Mouse (Mus musculus) adipose tissue, adult 10 weeks (tissue): ENCODE data around the gene Myh14. TPM values are rescaled to one million over a fixed set of nuclear protein-coding genes. Genes with fewer than 3 reads are reported as not detected.

Experiments
- polyA plus RNA-seq: library from polyadenylated mRNA; stranded (reverse); fragments of 350-450 nt; fragmentation: Illumina TruSeq; extraction: RNeasy Lipid Tissue Mini Kit (QIAGEN cat#74804); gene quantifications from one replicate; pipeline ENCODE4 v1.2.3, GENCODE M21; 2014; ENCODE audit warnings: low read depth, low replicate concordance

Gene Myh14
- 9.1 TPM for polyA plus RNA-seq

DNA sequence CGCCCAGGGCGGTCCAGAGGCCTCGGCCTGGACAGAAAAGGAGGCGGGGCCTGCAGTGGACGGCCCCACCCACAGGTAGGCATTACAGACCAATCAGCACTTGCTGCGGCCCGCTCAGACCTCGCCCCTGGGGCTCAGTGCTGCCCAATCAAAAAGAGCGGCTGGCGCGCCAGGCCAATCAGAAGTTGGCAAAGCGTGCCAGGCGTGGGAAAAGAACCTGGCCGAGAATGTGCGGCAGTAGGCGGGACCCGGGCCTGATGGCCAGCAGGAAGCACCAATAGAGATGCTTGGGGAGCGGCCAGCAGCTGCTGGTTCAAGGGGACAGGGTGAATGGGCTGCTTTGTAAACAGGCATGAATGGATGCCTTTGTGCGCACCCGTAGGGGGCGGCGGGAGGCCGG, at the start of gene Myh14:
TSS of gene Myh14 (minus strand) at position 41 of the 400 bp plus-strand sequence.

DNA sequence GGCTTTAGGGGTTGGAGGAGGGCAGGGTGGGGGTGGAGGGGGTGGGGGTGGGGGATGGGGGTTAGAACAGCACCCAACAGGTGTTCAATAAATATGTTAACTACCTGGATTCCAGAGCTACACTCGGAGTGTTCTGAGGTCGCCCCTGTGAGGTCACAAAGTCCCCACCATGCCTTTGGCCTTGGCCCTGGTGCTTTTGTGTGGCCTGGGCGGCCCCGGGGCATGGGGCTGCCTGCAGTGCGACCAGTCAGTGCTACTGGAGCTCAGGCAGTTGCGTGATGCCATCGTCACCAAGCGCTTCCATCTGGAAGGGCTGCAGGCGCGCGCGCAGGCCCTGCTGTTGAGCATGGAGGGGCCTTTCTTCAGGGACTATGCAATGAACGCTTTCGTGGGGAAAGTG, 37.9 kb upstream of the Myh14 start, which contains the start of gene Izumo2:
TSS of gene Izumo2 (plus strand) at position 169 of the 400 bp plus-strand sequence.

DNA sequence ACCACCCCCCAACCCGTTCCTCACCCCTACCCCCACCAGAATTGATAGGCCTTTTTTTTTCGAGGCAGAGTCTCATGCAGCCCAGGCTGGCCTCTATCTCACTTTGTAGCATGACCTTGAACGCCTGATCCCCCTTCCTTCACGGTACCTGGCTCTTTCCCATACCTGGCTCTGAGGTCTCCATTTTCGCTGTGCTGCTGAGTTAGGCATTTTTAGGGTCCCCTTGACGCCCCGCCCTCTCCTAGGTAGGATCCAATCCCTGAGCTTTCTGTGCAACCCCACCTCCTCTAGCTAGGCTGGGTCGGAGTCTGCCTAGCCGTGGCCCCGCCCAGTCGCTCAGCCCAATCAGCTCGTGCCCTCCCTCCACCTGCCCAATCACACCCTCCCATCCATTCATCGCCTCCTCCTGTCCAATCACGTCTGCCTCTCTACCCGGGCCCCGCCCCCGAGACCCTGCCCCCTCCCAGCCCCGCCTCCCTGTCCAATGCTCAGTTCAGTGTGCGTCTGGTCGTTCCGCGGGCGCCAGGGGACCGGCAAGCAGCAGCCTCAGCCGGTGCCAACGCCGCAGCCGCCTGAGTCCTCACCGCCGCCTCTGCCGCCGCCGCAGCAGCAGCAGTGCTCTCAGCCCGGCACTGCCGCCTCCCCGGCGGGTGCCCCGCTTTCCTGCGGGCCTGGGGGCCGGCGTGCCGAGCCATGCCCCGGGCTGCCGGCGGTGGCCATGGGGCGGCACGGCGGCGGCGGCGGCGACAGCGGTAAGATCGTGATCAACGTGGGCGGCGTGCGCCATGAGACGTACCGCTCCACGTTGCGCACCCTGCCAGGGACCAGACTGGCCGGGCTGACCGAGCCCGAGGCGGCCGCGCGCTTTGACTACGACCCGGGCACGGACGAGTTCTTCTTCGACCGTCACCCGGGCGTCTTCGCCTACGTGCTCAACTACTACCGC, 80.0 kb downstream of the Myh14 start, which contains the start of gene Kcnc3:
TSS of gene Kcnc3 (plus strand) at position 263 of the 946 bp plus-strand sequence.

DNA sequence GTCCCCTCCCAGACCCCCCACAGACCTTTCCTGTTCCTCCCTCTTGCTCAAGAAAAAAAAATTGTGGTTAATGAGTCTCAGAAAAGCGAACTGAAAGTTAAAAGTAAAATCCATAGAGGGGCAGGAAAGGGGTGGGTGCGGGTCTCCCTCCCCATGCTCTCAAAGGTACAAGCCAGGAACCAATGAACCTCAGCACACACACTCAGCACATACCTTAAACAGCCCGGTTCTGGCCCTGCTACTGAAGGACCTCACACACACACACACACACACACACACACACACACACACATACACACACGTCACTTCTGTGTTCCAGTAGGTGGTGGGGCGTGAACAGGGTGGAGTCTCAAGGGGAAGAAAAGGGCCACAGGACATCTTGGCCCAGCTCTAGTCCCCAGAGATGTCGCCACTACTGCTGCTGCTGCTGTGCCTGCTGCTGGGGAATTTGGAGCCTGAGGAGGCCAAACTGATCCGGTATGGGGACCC, 98.4 kb downstream of the Myh14 start, which contains the start of gene Napsa:
TSS of gene Napsa (plus strand) at position 168 of the 489 bp plus-strand sequence.

Other genes with a start within 250 kb of the Myh14 start
- gene Lrrc4b, start 241.8 kb downstream of the Myh14 start, polyA plus RNA-seq: 0.20 TPM
- not detected for gene Aspdh, start 205.5 kb downstream of the Myh14 start, polyA plus RNA-seq
- 27.8 TPM for gene Josd2, start 202.9 kb downstream of the Myh14 start, polyA plus RNA-seq
- 127 TPM for gene Emc10, start 174.3 kb downstream of the Myh14 start, polyA plus RNA-seq
- 31.7 TPM for gene Fam71e1, start 174.3 kb downstream of the Myh14 start, polyA plus RNA-seq
- 0.36 TPM for gene Mybpc2, start 146.2 kb downstream of the Myh14 start, polyA plus RNA-seq
- 0.62 TPM for gene Spib, start 138.8 kb downstream of the Myh14 start, polyA plus RNA-seq
- gene Pold1, start 122.0 kb downstream of the Myh14 start, polyA plus RNA-seq: 10.1 TPM
- 91.4 TPM for gene Nr1h2, start 116.9 kb downstream of the Myh14 start, polyA plus RNA-seq
- gene Napsa, start 98.5 kb downstream of the Myh14 start, polyA plus RNA-seq: 13.2 TPM
- gene Kcnc3, start 80.2 kb downstream of the Myh14 start, polyA plus RNA-seq: 17.2 TPM
- gene Izumo2, start 37.9 kb upstream of the Myh14 start, polyA plus RNA-seq: 5.2 TPM
- 29.0 TPM for gene Vrk3, start 77.6 kb upstream of the Myh14 start, polyA plus RNA-seq
- 0.26 TPM for gene Zfp473, start 80.2 kb upstream of the Myh14 start, polyA plus RNA-seq
- gene Nup62, start 145.2 kb upstream of the Myh14 start, polyA plus RNA-seq: 20.1 TPM
- 3.5 TPM for gene Il4i1, start 145.5 kb upstream of the Myh14 start, polyA plus RNA-seq
- 71.7 TPM for gene Atf5, start 145.8 kb upstream of the Myh14 start, polyA plus RNA-seq
- gene Akt1s1, start 178.1 kb upstream of the Myh14 start, polyA plus RNA-seq: 54.3 TPM
- 65.2 TPM for gene Tbc1d17, start 178.2 kb upstream of the Myh14 start, polyA plus RNA-seq
- gene Pnkp, start 186.3 kb upstream of the Myh14 start, polyA plus RNA-seq: 30.0 TPM
- gene Ptov1, start 198.9 kb upstream of the Myh14 start, polyA plus RNA-seq: 146 TPM
- gene Med25, start 221.9 kb upstream of the Myh14 start, polyA plus RNA-seq: 66.0 TPM
- gene Fuz, start 225.2 kb upstream of the Myh14 start, polyA plus RNA-seq: 22.8 TPM